Mouse (Mus musculus) small intestine, adult 2 months (tissue): Measurements from ENCODE around the gene Hint2. TPM values are rescaled to one million over a fixed set of nuclear protein-coding genes. Genes with fewer than 3 reads are reported as not detected.

ENCODE experiments used
- H3K27ac ChIP-seq: fragments of 200-500 bp; 2 replicates; pipeline ENCODE4 v1.5.1; 2012; ENCODE audit warnings: low read depth, low read length, control low read depth, inconsistent platforms; ENCODE audit not compliant: insufficient read depth
- H3K27me3 ChIP-seq: fragments of 200-500 bp; 2 replicates; pipeline ENCODE4 v1.6.1; 2012; ENCODE audit warnings: mild to moderate bottlenecking, moderate library complexity, low read length, inconsistent platforms; ENCODE audit not compliant: control insufficient read depth, insufficient read depth
- H3K36me3 ChIP-seq: fragments of 200-500 bp; 2 replicates; pipeline ENCODE4 v1.6.1; 2012; ENCODE audit warnings: mild to moderate bottlenecking, low read length, control low read depth, inconsistent platforms; ENCODE audit not compliant: control insufficient read depth, insufficient read depth
- H3K4me1 ChIP-seq: fragments of 200-500 bp; 2 replicates; pipeline ENCODE4 v1.6.1; 2012; ENCODE audit warnings: low read length, inconsistent platforms, mixed read lengths; ENCODE audit not compliant: control insufficient read depth, insufficient read depth, insufficient read length
- H3K4me3 ChIP-seq: fragments of 200-500 bp; 2 replicates; pipeline ENCODE4 v1.5.1; 2012; ENCODE audit warnings: low read depth, mild to moderate bottlenecking, control low read depth, inconsistent platforms, low read length, moderate library complexity
- CTCF ChIP-seq: fragments of 200-500 bp; IDR thresholded peaks from 2 replicates; pipeline ENCODE4 v1.5.1; 2012; ENCODE audit warnings: low read depth, mild to moderate bottlenecking, control low read depth, inconsistent platforms, low read length, moderate library complexity, mixed read lengths; ENCODE audit not compliant: insufficient replicate concordance, insufficient read length; ENCODE audit errors: extremely low read depth
- POLR2A ChIP-seq: fragments of 200-500 bp; IDR thresholded peaks from 2 replicates; pipeline ENCODE4 v1.6.1; 2012; ENCODE audit warnings: low read depth, mild to moderate bottlenecking, control low read depth, inconsistent platforms, low read length, moderate library complexity
- WGBS: fragments of 180-500 bp; shearing (Covaris S2); methylation state at CpG from one replicate; pipeline ENCODE4 v1.1.7; 2018; 5-methylcytosine and 5-hydroxymethylcytosine counted together
- polyA plus RNA-seq: library from polyadenylated mRNA; depleted of rRNA; stranded (reverse); fragments of >200 nt; gene quantifications from 2 replicates; pipeline ENCODE4 v1.2.3, GENCODE M21; 2012

Hint2 gene
- polyA plus RNA-seq, 1 experiment, result 73.8 TPM

DNA sequence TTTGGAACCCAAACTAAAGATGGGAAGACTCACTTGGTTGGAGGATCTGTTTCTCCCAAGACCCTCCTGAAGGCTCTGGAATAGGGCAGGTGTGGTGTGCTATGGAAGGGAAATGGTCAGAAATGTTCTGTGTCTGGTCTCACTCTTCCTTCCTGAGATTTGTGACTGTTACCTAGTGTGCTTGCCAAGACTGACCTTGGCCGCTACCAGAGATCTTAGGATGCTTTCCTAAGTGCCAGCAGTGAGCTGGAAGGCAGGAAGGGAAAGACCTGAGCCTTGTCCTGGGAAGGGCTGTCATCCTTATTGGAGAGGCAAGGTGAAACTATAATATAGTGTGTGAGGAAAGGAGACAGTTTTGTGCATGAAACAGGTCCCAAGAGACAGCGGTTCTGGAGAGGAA, 22.5 kb downstream of the Hint2 start:
- TF ChIP-seq CTCF (no peak), POLR2A (no peak)
- no peak overlapping the region for H3K27ac ChIP-seq
- H3K36me3 ChIP-seq, result no peaks in the 10 kb centered on the region
- H3K4me3 ChIP-seq, result no peak overlapping the region
- 88% methylated on average over 2 of the region's 2 CpGs for WGBS
- H3K27me3 ChIP-seq, result peaks cover 13% of the 10 kb centered on the region; the same call in 1 of the 2 replicates
- peaks cover 3% of the 10 kb centered on the region; the same call in 1 of the 2 replicates for H3K4me1 ChIP-seq

DNA sequence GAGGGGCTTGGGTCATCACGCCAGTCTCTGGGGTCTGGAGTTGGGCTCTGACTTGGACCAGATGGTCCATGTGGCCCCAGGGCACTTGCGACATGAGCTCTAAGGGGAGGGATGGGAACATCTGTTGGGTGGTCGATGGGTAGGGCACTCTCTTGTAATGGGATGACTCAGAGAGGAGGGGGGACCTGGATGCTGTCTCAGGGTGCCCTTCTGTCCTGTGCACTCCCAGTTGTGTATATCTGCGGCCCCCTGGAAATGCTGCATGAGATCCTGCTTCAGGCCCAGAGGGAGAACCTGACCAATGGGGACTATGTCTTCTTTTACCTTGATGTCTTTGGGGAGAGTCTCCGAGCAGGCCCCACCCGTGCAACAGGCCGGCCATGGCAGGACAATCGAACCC, 23.0 kb downstream of the Hint2 start:
- H3K27ac ChIP-seq, result no peak overlapping the region
- no peak overlapping the region for H3K4me3 ChIP-seq
- H3K4me1 ChIP-seq, result peaks cover 3% of the 10 kb centered on the region; the same call in 1 of the 2 replicates
- H3K27me3 ChIP-seq, result peaks cover 13% of the 10 kb centered on the region; the same call in 1 of the 2 replicates
- no peaks in the 10 kb centered on the region for H3K36me3 ChIP-seq
- WGBS, result 84% methylated on average over 8 of the region's 8 CpGs
- TF ChIP-seq POLR2A (no peak), CTCF (no peak)

DNA sequence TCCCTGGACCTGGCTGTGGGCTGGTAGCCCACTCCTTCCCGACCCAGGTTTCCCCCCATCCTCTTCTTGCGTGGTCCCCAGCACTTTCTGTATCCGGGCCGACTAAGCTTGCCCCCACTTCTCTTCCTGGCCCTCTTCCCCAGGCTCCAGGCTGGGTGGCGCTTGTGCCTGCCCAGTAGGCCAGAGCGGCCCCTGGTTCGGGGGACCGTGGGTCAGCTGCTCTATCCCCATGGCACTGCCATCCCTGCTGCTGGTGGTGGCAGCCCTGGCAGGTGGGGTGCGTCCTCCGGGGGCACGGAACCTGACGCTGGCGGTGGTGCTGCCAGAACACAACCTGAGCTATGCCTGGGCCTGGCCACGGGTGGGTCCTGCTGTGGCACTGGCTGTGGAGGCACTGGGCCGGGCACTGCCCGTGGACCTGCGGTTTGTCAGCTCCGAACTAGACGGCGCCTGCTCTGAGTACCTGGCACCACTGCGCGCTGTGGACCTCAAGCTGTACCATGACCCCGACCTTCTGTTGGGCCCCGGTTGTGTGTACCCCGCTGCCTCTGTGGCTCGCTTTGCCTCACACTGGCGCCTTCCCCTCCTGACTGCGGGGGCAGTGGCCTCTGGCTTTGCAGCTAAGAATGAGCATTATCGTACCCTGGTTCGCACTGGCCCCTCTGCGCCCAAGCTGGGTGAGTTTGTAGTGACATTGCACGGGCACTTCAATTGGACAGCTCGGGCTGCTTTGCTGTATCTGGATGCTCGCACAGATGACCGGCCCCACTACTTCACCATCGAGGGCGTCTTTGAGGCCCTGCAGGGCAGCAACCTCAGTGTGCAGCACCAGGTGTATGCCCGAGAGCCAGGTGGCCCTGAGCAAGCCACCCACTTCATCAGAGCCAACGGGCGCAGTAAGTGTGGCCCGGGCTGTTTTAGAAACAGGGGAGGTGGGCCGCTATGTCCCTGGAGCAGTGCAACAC, 24.0 kb downstream of the Hint2 start:
- 61% methylated on average over 42 of the region's 42 CpGs for WGBS
- Histone ChIP-seq H3K36me3 (no peaks in the 10 kb centered on the region), H3K27ac (no peak overlapping the region), H3K4me1 (peaks cover 3% of the 10 kb centered on the region; the same call in 1 of the 2 replicates), H3K27me3 (peaks cover 13% of the 10 kb centered on the region; the same call in 1 of the 2 replicates), H3K4me3 (peak overlapping the region; percentile 61)
- TF ChIP-seq CTCF (no peak), POLR2A (no peak)

DNA sequence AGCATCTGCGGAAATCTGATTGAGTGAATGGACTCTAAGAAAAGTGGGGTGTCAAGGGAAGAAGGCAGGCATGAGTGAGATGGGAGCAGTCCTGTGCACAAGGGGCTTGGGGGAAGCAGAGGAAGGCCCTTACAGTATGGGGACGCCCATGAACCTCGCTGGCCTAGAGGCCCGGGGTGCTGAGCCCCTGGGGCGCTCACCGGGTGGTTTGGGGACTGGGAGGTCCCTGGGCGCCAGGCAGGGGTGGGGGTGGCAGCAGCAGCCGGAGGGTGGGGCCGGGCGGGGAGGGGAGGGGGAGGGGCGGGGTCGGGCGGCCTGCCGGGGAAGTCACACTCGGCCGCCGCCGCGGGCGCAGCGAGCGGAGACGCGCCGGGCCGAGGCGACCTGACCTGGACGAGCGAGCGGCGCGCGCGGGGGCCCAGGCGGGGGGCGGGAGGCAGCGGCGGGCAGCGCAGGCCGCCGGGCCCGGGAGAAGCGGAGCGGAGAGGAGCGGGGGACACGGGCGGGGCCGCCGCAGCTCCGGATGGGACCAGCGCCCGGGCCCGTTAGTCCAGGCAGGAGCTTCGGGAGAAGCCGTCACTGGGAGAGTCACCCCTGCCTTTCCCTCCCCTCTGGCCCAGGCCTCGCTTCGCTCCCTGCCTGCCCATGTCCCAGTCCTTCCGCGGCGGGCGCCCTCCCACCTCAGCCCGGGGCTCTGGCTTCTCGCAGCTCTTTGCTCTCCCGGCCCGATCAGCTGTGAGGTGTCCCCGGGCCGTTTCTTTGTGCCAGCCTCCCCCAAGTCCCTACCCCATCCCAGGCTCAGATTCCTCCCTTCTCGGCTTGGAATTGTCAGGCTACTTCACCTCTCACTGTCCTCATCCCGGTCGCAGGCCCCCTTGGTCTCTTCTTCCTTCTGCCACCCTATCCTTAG, 25.0 kb downstream of the Hint2 start, which contains the start of gene Npr2:
Gene Npr2, plus strand, starts transcription at position 890 of the 910 bp plus-strand sequence.
- peak within 1 kb of the TSS; percentile 15; the same call in 1 of the 2 replicates for H3K27ac ChIP-seq

DNA sequence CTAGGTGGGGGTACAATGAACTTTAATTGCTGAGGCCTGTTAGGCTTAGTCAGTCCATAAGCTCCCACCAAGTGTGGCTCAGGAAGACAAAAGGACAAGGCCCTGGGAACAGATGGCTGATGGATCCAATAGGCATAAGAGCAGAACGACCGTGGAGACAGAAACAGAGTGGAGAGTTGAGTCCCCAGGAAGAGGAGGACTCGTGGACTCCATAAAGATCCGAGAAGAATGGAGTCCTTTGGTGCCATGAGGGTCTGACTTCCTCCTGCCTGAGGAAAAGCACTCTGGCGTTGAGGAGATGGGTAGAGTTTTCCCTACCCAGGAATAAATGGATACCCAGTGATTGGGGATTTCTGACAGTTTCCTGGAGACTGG, 25.6 kb downstream of the Hint2 start:
- Histone ChIP-seq H3K27me3 (peaks cover 13% of the 10 kb centered on the region; the same call in 1 of the 2 replicates), H3K4me1 (peaks cover 3% of the 10 kb centered on the region; the same call in 1 of the 2 replicates), H3K36me3 (no peaks in the 10 kb centered on the region), H3K4me3 (peak overlapping the region; percentile 45; the same call in 1 of the 2 replicates), H3K27ac (peak overlapping the region; percentile 12; the same call in 1 of the 2 replicates)
- TF ChIP-seq CTCF (no peak), POLR2A (no peak)
- WGBS, result 39% methylated on average over 5 of the region's 5 CpGs

More for the DNA sequence above, 25.0 kb downstream of the Hint2 start, which contains the start of gene Npr2:
- Histone ChIP-seq H3K4me3 (peak within 1 kb of the TSS; percentile 61), H3K36me3 (no peaks in the 10 kb centered on the region), H3K27me3 (peaks cover 13% of the 10 kb centered on the region; the same call in 1 of the 2 replicates), H3K4me1 (peaks cover 3% of the 10 kb centered on the region; the same call in 1 of the 2 replicates)
- TF ChIP-seq POLR2A (no peak), CTCF (no peak)
- WGBS, result 4% methylated on average over 58 of the region's 70 CpGs

DNA sequence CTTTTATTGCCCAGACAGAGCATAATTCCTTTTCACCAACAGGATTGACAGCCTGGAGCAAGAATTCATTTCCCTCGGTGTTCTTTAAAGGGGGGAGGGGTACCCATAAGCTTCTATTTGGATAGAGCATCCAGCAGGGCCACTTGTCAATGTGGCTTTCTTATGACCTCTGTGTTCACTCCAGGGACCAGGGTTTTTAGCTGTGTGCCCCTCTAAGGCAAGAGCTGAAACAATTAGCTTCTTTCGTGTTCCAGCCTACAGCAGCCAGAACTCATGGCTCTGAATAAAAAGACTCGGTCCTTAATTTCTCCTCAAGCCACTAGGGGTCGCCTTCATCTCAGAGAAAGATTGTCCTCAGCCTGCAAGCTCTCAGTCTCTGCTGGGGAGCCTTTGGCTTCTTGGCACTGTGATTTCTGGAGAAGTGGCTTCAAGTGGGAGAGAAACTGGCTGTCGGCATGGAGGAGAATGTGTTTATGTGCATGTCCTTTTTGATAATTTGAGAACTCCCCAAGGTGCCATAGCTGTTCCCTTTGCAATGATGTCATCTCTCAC, 26.2 kb downstream of the Hint2 start:
- Histone ChIP-seq H3K4me1 (peaks cover 3% of the 10 kb centered on the region; the same call in 1 of the 2 replicates), H3K4me3 (no peak overlapping the region), H3K36me3 (no peaks in the 10 kb centered on the region), H3K27me3 (peaks cover 13% of the 10 kb centered on the region; the same call in 1 of the 2 replicates), H3K27ac (no peak overlapping the region)
- TF ChIP-seq CTCF (peak; percentile 79; the same call in 1 of the 2 replicates), POLR2A (no peak)
- WGBS, result 8% methylated on average over 5 of the region's 5 CpGs
